Mouse (Mus musculus) thymus, postnatal 36 days (tissue): ENCODE measurements around the gene Wdr25.

Source experiments
- DNase-seq, 2 experiments: peaks; one replicate each; pipeline ENCODE4 v3.0.0; 2022; ENCODE audit warnings: mixed read lengths in 2 of 2

Wdr25 gene

DNA sequence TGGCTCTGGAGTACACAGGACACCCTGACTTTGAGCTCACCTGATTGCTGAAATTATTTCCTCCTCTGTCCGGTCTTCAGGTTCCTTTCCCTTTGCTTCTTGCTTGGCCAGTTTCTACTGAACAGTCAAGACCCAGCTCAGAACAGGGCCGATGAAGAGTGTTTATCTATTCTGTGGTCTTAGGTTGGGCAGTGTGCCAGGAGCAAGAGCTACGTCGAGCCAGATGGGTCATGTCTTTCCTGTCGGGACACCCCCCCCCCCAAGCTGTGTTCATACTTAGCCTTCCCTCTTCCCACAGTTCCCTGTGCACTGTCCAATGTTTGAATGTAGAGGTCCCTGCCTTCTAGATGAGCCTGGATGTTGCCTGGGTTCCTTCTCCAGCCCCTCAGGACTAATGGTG is 7.9 kb downstream of the Wdr25 start:
- no peak for DNase-seq

- peak; percentile 39 for DNase-seq
Measured at GRCm38 (mm10) chr12:108902940-108903339, 9.5 kb downstream of the Wdr25 start.

DNA sequence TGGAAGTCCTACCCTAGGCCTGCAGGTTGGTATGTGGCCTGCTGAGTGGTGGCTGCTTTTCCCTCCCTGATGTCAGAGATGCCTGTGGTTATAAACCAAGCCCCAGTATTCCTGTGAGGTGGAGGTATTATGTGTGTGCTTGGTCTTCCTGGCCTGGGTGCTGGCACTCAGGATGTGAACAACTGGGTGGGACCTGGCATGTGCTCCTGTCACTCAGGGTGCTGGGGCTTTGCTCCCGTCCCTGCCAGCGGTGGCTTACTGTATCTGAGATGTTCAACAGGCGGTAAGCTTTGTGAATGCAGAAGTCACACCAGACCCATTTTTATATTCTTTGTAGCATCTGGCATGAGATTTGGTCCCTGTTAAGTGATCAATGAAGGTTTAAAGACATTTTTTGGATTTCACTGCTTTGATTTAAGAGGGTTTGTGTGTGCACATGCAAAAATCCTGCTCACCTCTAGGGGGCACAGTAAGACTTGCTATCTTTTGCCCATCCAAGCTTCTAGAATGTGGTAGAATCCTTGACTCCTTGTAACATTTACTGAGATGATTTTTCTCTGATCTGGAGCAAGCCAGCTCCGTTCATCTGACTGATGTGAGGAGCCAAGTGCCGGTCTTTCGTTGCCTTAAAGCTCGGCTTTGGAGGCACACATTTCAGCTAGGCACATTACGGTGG is 10.3 kb downstream of the Wdr25 start:
- DNase-seq = peak in 1 of 2 experiments; percentile 37

- no peak for DNase-seq
Measured at GRCm38 (mm10) chr12:108904276-108904653, 10.8 kb downstream of the Wdr25 start.

DNA sequence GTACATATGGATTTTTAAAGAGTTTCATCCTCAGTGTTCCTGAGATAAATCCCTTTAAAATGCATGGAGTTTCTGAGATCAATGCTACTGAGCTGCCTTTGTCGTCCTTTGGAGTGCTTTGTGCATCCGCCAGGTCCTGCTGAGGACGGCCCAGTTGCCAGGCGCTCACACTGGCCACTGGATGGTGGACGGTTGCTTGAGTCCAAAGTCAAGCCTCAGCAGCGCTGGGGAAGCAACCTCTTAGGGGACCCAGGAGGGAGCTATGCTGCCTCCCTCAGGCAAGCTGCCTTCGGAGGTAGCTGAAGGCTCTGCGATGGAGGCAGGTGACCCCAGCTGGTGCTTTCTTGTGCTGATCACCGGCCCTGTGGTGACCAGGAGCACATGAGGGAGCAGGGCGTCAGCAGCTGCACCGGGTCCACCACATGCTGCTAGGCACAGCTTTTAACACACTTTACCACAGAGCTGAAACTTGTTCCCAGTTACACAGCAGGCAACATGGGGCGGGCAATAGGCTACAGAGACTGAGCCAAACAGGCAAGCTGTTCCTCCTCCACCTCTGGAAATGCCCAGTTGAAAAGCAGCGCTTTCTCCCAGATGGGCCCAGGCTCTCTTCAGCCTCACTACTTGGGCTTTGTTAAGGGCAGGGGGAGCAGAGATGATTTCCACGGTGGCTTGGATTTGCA is 12.3 kb downstream of the Wdr25 start:
- DNase-seq = no peak

GRCm38 (mm10) chr12:108906398-108906797 is 13.0 kb downstream of the Wdr25 start:
- no peak for DNase-seq

DNA sequence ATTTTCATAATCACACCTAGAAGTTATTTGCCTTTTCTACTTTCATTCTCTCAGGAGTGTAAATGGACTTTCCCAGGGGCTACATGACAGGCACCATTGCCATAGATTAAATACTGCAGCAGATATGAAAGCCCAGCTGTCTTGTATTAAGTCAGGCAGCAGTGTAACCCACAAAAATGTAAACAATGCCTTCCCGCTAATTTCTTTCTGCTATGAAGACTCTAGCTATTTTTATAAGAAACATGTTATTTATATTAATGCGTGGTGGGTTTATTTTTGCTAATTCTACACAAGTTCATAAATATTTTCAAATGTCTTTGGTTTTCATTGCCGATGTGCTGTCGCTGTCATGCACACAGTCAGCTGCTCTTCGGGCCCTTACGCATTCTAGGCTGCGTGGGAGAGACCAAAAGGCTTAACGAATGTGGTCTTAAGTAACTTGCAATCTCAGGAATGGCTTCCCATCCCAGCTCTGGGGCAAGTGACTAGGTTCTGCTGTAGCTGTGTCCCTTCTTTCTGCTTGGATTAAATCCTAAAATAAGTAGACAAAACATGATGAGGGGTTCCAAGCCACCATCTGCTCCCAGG is 16.5 kb downstream of the Wdr25 start:
- DNase-seq = no peak

DNA sequence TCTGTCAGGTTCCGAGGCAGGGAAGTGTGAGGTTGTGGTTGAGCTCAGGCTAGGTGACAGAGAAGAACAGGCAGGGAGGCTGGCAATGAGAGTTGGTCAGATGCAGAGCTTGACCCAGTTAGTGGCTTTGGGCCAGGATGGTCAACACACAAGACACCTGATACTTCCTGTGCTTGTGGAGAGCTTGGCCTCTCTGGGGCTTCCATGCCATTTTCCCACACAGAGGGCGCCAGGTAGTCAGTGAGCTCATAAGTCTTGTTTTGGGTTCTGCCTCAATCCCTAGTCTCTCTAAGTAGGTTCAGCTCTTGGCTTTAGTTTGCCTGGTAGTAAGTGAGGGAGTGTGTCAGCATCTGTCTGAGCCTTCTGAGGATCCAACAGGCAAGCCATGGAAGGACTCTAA is 19.0 kb downstream of the Wdr25 start:
- DNase-seq = no peak

- DNase-seq = no peak
Measured at GRCm38 (mm10) chr12:108914198-108914597, 20.8 kb downstream of the Wdr25 start.

DNA sequence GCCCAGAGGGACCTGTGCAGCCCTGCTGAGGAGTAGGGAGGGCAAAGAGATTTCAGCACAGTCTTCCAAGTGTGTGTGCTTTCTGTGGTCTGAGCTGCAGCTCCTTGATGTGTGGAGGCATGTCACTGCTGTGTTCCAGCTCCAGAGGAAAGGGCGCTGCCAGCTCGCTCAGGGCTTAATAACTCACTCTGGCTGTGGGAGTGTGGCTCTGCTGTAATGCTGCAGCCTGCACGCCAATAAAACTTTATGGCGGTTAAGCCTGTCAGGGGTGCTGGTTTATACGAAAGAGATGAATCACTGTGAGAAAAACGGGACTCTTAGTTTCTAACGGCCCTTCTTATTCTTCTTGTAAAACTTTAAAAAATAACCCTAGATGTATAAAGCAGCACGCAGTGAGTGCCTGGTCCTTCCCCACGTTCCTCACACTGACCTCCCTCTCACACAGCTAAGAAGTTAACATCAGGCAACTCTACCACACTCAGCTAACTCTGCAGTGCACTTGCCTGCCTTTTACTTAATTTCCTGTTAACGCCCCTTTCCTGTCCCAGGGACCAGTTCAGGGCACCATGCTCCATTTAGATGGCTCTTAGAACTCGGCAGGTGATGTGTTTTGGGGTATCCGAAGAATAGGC is 21.4 kb downstream of the Wdr25 start:
- no peak for DNase-seq

- no peak for DNase-seq
Measured at GRCm38 (mm10) chr12:108915893-108916292, 22.5 kb downstream of the Wdr25 start.

DNA sequence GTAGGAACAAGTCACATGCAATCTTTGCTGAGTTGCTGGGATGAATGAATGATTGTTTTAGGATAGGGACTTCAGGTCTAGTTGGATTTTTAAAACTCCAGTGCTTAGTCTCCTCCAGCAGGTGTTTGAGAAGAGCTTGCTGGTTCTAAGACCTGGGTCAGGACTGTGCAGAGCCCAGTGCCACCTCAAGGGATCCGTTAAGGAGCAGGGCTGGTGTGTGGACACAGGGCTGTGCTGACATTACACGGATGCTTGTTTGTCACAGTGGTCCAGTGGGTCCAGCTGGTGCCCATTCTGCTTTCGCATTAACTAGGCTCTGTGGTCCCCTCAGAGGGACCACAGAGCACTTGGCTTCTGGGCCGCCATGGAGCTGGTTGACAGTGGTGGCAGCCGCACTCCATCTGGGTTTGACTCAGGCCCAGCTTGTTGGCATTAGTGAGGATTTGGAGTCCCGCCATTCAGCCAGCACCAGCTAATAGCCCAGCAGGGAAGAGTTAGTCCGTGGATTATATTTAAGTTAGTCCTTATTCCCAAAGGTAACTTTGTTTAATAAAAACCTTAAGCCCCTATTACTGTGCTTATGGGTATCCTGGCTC is 23.1 kb downstream of the Wdr25 start:
- no peak for DNase-seq

GRCm38 (mm10) chr12:108917509-108917908 is 24.1 kb downstream of the Wdr25 start:
- no peak for DNase-seq

- DNase-seq = no peak
Measured at GRCm38 (mm10) chr12:108918753-108919152, 25.3 kb downstream of the Wdr25 start.

DNA sequence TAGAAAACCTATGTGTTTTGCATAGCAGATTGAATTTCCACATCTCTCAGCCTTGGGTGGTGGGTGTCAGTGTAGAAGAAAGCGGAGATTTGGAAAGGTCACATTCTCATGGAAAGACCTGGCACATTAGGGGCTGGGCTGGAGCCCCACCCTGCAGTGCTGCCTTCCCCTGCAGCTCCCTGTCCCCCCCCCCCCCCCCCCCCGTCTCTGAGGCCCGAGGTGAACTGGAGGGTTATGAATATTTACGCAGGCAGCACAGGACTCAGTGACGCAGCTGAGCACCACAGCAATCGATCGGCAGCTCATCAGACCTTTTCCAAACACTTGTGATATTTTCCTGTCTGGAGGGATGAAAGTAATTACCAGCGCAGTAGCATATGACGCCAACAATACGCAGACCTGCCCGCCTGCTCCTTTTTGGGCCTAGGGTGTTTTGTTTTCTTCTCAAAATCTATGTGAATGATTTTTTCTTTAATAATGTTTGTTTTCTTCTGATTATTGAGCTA is 33.2 kb downstream of the Wdr25 start:
- DNase-seq = no peak

DNA sequence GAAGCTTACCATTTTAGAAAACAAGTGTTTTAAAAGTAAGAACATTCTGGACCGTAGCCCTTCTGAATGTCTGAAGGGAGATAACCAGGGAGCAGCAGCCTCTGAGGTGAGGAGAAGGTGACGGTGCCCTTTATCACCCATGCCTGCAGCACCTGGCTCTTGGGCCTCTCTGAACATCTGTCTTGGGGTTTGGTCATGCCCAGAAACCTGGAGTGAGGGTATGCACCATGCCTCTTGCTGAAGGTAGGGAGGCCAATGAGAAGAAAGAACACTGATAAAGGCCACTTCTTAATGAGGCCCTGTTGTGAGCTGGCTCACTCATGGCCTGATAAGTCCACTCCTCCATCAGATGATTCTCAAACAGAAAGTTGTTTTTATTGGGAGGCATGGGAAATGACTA is 34.8 kb downstream of the Wdr25 start:
- no peak for DNase-seq

GRCm38 (mm10) chr12:108929475-108929874 is 36.0 kb downstream of the Wdr25 start:
- DNase-seq = no peak

DNA sequence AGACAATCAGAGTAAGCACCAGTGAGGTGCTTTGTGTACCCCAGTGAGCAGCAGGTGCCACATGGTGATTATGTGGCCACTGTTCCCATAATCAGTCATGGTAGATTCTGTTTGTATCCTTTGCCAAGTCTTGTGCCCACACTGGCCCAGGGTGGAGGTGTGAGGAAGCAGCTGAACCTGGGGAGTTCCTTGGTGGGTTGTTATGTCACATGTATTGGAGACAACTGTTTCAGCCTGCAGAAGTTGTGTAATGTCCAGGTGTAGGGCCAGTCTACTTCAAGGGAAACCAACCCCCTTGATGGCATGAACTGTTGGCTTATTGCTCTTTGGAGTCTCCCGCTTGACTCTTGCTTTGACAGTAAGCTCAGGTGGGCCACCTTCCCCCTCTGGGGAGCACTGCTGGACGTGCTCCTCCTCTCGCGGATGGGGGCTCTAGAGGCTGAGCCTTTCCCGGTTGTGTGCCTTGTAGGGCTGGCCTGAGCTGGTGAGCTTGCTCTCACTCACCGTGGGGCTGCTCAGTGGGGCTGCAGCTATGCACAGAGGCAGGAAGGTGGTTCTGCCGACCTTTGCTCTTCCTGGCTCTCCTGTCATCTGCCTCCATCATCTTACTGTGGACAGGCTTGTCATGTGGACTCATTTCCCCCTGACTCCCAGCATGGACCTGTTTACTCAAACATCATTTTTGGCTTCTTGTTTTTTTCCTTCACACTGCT is 38.1 kb downstream of the Wdr25 start:
- DNase-seq = no peak

DNA sequence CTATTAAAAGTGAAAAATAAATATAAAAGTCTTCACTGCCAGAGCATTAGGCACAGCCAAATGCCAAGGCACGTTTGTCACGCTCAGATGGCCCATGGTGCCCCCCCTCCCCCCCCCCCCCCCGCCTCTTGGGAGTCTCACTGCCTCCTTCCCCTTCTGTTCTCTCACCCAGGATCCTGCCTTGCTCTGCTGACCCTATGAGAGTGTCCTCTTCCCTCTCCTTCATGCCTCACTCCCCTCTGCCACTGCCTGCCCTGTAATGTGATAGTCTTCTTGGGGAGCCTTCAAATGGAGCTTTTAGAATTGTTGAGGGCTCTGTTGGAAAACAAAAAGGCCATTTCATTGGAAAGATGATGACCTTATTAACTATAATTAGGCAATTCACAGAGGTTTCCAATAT is 38.7 kb downstream of the Wdr25 start:
- no peak for DNase-seq

GRCm38 (mm10) chr12:108934231-108934630 is 40.8 kb downstream of the Wdr25 start:
- no peak for DNase-seq

GRCm38 (mm10) chr12:108936834-108937233 is 43.4 kb downstream of the Wdr25 start:
- no peak for DNase-seq

- no peak for DNase-seq
Measured at GRCm38 (mm10) chr12:108937506-108937905, 44.1 kb downstream of the Wdr25 start.

DNA sequence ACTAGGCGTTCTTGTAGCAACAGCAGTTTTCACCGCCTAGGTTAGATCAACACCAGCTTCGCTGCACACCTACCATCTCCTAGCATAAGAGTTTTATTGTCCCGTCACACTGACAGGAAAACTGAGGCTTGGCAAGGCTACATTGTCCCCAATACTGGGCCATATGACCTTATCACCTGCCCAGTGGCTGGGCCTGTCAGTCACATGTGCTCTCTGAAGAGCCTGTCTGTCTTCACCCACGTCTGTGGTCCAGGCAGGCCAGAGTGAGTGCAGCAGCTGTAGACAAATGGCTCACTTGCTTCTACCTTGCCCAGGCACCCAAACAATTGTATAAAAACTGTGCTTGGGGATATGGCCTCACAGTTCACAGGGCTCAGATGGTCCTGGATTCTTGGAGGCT is 45.4 kb downstream of the Wdr25 start:
- DNase-seq = no peak
